Mouse (Mus musculus): ENCODE measurements around the gene Tmc1.

DNA sequence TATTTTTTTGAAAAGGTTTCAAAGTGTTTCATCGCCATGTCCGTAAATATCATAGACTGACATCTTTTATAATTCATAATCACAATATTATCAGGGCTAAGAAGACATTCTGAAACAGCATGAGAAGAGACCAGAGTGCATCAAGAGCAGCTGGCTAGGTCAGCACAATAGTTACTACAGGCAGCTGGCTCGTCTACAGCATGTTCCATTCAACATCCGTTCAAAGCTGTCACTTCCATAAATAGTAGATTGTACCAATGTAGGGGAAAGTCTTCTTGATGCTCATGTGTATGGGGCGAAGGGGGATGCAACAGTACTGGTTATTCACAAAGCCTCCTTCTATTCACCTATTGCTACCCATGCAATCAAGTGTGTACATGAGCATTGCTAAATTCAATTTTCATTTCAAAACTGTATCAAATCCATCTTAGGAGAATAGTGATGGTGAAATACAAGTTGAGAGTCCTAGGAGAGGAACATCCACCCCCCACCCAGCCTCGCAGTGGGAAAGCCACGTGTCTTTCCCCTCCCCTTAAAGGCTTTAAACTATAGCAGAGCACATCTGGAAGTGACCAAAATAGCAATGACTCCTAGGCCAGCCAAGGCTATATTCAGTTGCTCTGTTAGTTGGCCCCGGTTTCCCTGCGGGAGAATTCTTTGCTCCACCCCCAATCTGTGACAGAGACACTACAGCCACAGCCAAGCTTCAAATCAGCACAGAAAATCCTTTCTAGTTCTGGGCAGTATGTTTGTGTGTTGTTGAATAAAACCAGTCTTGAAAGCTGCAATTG, 117.8 kb downstream of the Tmc1 start:
- TF ChIP-seq CTCF (IDR thresholded peaks at IDR 0.05; ENCODE audit: low read depth, low read length) (no peak), POLR2A (IDR thresholded peaks at IDR 0.05; ENCODE audit: borderline replicate concordance, low read depth, low read length) (no peak)

Data from bone marrow macrophage, adult 2 months (primary cell).